Mouse (Mus musculus) E14TG2a.4 (cell line): ENCODE measurements at regions not wholly inside any gene's neighbourhood (a gene's known extent, or its start where the extent isn't known, plus 50 kb on each side); places are given as distances from the start of the nearest gene placed in this dataset.

ENCODE experiments used
- CTCF ChIP-seq: conservative IDR thresholded peaks from 2 replicates; pipeline ENCODE4 v1.5.1; 2014; ENCODE audit warnings: low read length
- POU5F1 ChIP-seq: IDR thresholded peaks from 2 replicates; pipeline ENCODE4 v1.6.1; 2014; ENCODE audit warnings: low read length, borderline replicate concordance

GRCm38 (mm10) chr19:60015614-60016300 lies 72.3 kb upstream of the Rab11fip2 start:
- TF ChIP-seq CTCF, result no peak
- TF ChIP-seq POU5F1, result no peak
